In genomic region chr2:128502676-128503075, GRCm38 (mm10) we compare ENCODE assay signal across 25 mouse cellular contexts.
DNase-seq lines count a peak whose midpoint lies in the region; TF ChIP-seq lines count a peak whose summit lies in the region.
"Had no signal": no experiment of that assay in that cellular context is flagged by ENCODE, and none has a peak within 500 bp of the region (broad histone marks: within the 10 kb centered on the region; RNA-seq: fewer than 3 reads in every experiment).

No protein-coding gene starts in this region.

- no peak overlapping the region for H3K4me3 ChIP-seq in heart, adult 2 months
- H3K4me3 ChIP-seq: embryonic facial prominence, embryonic 13.5 days; forebrain, embryonic 10.5 days; forebrain, embryonic 15.5 days; heart, embryonic 12.5 days; kidney, embryonic 15.5 days; limb, embryonic 10.5 days; limb, embryonic 15.5 days; liver, embryonic 13.5 days; midbrain, embryonic 13.5 days had no signal

- 0 out of 2 replicates have a peak, but pooled peaks have one; percentile 5 for TF ChIP-seq CTCF in heart, adult 2 months (IDR thresholded peaks at IDR 0.05)

- no peak overlapping the region for H3K9ac ChIP-seq in heart, adult 2 months (ENCODE audit: low read depth, low read length)
- H3K9ac ChIP-seq: embryonic facial prominence, embryonic 13.5 days; forebrain, embryonic 15.5 days; heart, embryonic 12.5 days; hindbrain, embryonic 14.5 days; kidney, embryonic 15.5 days; limb, embryonic 15.5 days; liver, embryonic 13.5 days; midbrain, embryonic 13.5 days had no signal

- no peaks in the 10 kb centered on the region; the same call in 1 of the 2 replicates for H3K36me3 ChIP-seq in heart, adult 2 months (ENCODE audit: control insufficient read depth, insufficient read depth, low read length)
- H3K36me3 ChIP-seq: embryonic facial prominence, embryonic 13.5 days; forebrain, embryonic 10.5 days; forebrain, embryonic 15.5 days; G1E; heart, embryonic 12.5 days; kidney, embryonic 15.5 days; limb, embryonic 10.5 days; limb, embryonic 15.5 days; liver, embryonic 13.5 days; midbrain, embryonic 13.5 days had no signal

- no peak overlapping the region for H3K27ac ChIP-seq in heart, adult 2 months
- H3K27ac ChIP-seq: embryonic facial prominence, embryonic 13.5 days; forebrain, embryonic 10.5 days; forebrain, embryonic 15.5 days; hindbrain, embryonic 14.5 days; limb, embryonic 10.5 days; limb, embryonic 15.5 days; liver, embryonic 13.5 days; midbrain, embryonic 13.5 days had no signal

- peaks cover 8% of the 10 kb centered on the region for H3K4me1 ChIP-seq in heart, adult 2 months (ENCODE audit: control insufficient read depth, insufficient read depth, low read length)
- H3K4me1 ChIP-seq: embryonic facial prominence, embryonic 13.5 days; limb, embryonic 10.5 days; liver, embryonic 13.5 days had no signal

- no peak for TF ChIP-seq EP300 in heart, adult 2 months (IDR thresholded peaks at IDR 0.05; ENCODE audit: insufficient read depth, low read depth, low read length)

- intact Hi-C loops in heart, adult 2 months (cut with DNase I): no loop called here

- no peaks in the 10 kb centered on the region for H3K79me2 ChIP-seq in heart, adult 2 months (replicated peaks; ENCODE audit: control insufficient read depth, insufficient read depth, low read length)

- no peaks in the 10 kb centered on the region for H3K27me3 ChIP-seq in heart, adult 2 months (ENCODE audit: control insufficient read depth, insufficient read depth, low read length)
- H3K27me3 ChIP-seq: embryonic facial prominence, embryonic 13.5 days; forebrain, embryonic 15.5 days; heart, embryonic 12.5 days; kidney, embryonic 15.5 days; limb, embryonic 15.5 days; liver, embryonic 13.5 days; midbrain, embryonic 13.5 days had no signal

- TF ChIP-seq POLR2A in heart, adult 2 months (IDR thresholded peaks at IDR 0.05; ENCODE audit: insufficient read depth, low read depth, low read length): no peak

- no peak for DNase-seq in heart, adult 2 months
- DNase-seq in heart, postnatal 4 days: no peak
- peak; percentile 49 for DNase-seq in CD4-positive, CD25-positive, alpha-beta regulatory T cell, adult 2 months (ENCODE audit: low read depth, low spot score)
- peak; percentile 9 for DNase-seq in ZHBTc4 (ENCODE audit: low read depth, low spot score)
- DNase-seq in naive thymus-derived CD4-positive, alpha-beta T cell, adult 2 months (ENCODE audit: low read depth): peak; percentile 26
- DNase-seq in ovary, adult 18-20 months (ENCODE audit: low spot score): no peak
- DNase-seq in adrenal gland, postnatal 10 days: no peak
- DNase-seq: adrenal gland, adult 2 months; cerebellum, adult 2 months; gastrocnemius, postnatal 25 days; heart, adult 18-20 months; kidney, adult 18-20 months; kidney, postnatal 4 days; liver, embryonic 13.5 days; lung, adult 18-20 months had no signal

- WGBS in heart, adult 2 months: 67% methylated on average over 4 of the region's 4 CpGs

Comparison
In these comparisons a context has a peak if more than half of its experiments do, and no peak if none do; other contexts are left out.
1. DNase-seq: peak in CD4-positive, CD25-positive, alpha-beta regulatory T cell, adult 2 months (single experiment), ZHBTc4 (single experiment) and naive thymus-derived CD4-positive, alpha-beta T cell, adult 2 months (single experiment); none in heart, adult 2 months (0 of 2), heart, postnatal 4 days (single experiment), ovary, adult 18-20 months (single experiment) and adrenal gland, postnatal 10 days (single experiment).